Mouse (Mus musculus) megakaryocyte, embryonic 14.5 days (primary cell): ENCODE measurements around the gene Fam184b. TPM values are rescaled to one million over a fixed set of nuclear protein-coding genes. Genes with fewer than 3 reads are reported as not detected.
A peak's percentile ranks its signal among the peaks of the same experiment; 100 is the strongest.

Experiments
- H3K27me3 ChIP-seq: replicated peaks from 2 replicates; pipeline ENCODE3; 2012; ENCODE audit warnings: inconsistent platforms
- H3K36me3 ChIP-seq: replicated peaks from 2 replicates; pipeline ENCODE3; 2012; ENCODE audit warnings: low read length, inconsistent platforms, mixed read lengths
- H3K4me1 ChIP-seq: 2 replicates; pipeline ENCODE4 v1.6.1; 2012; ENCODE audit warnings: inconsistent platforms
- H3K4me3 ChIP-seq: replicated peaks from 2 replicates; pipeline ENCODE3; 2012; ENCODE audit warnings: moderate library complexity, mild to moderate bottlenecking, inconsistent platforms
- H3K9me3 ChIP-seq: 2 replicates; pipeline ENCODE4 v1.6.1; 2012; ENCODE audit warnings: inconsistent platforms
- FLI1 ChIP-seq: IDR thresholded peaks from 2 replicates; pipeline ENCODE4 v1.6.1; 2012; ENCODE audit warnings: low read length, inconsistent platforms, mixed read lengths
- GATA1 ChIP-seq: IDR thresholded peaks from 3 replicates; pipeline ENCODE4 v1.6.1; 2012; ENCODE audit warnings: mixed read lengths, low read length, inconsistent platforms, borderline replicate concordance
- polyA plus RNA-seq: library from polyadenylated mRNA; stranded (reverse); fragments of >175 nt; gene quantifications from 2 replicates; pipeline ENCODE4 v1.2.3, GENCODE M21; 2012; ENCODE audit warnings: low replicate concordance; ENCODE audit not compliant: insufficient read depth

The Fam184b gene
- polyA plus RNA-seq, 1 experiment, result 0.12 TPM

- H3K36me3 ChIP-seq, result no peaks in the 10 kb centered on the region
- H3K4me1 ChIP-seq, result no peaks in the 10 kb centered on the region
- TF ChIP-seq GATA1, result no peak
- no peak for TF ChIP-seq FLI1
- H3K27me3 ChIP-seq, result no peaks in the 10 kb centered on the region
- no peak overlapping the region for H3K4me3 ChIP-seq
- peaks cover 27% of the 10 kb centered on the region for H3K9me3 ChIP-seq
These were observed 17.9 kb downstream of the Fam184b start for GRCm38 (mm10) chr5:45621511-45621910.

- Histone ChIP-seq H3K27me3 (no peaks in the 10 kb centered on the region), H3K4me1 (no peaks in the 10 kb centered on the region), H3K9me3 (peaks cover 3% of the 10 kb centered on the region; the same call in 1 of the 2 replicates), H3K36me3 (no peaks in the 10 kb centered on the region), H3K4me3 (no peak overlapping the region)
- TF ChIP-seq GATA1 (no peak), FLI1 (no peak)
These were observed 40.4 kb downstream of the Fam184b start for GRCm38 (mm10) chr5:45599056-45599455.

GRCm38 (mm10) chr5:45595363-45596039 is 43.9 kb downstream of the Fam184b start:
- Histone ChIP-seq H3K27me3 (no peaks in the 10 kb centered on the region), H3K36me3 (no peaks in the 10 kb centered on the region), H3K4me1 (no peaks in the 10 kb centered on the region), H3K9me3 (peaks cover 3% of the 10 kb centered on the region; the same call in 1 of the 2 replicates), H3K4me3 (no peak overlapping the region)
- TF ChIP-seq FLI1 (no peak), GATA1 (no peak)

- Histone ChIP-seq H3K4me1 (no peaks in the 10 kb centered on the region), H3K4me3 (no peak overlapping the region), H3K36me3 (no peaks in the 10 kb centered on the region), H3K27me3 (no peaks in the 10 kb centered on the region), H3K9me3 (peaks cover 3% of the 10 kb centered on the region; the same call in 1 of the 2 replicates)
- TF ChIP-seq GATA1 (no peak), FLI1 (no peak)
These were observed 46.1 kb downstream of the Fam184b start for GRCm38 (mm10) chr5:45593276-45593675.

GRCm38 (mm10) chr5:45590094-45590493 is 49.3 kb downstream of the Fam184b start:
- Histone ChIP-seq H3K4me1 (no peaks in the 10 kb centered on the region), H3K27me3 (no peaks in the 10 kb centered on the region), H3K36me3 (no peaks in the 10 kb centered on the region), H3K4me3 (no peak overlapping the region), H3K9me3 (peaks cover 6% of the 10 kb centered on the region; the same call in 1 of the 2 replicates)
- no peak for TF ChIP-seq GATA1
- TF ChIP-seq FLI1, result no peak

- TF ChIP-seq GATA1, result no peak
- TF ChIP-seq FLI1, result no peak
- Histone ChIP-seq H3K4me3 (no peak overlapping the region), H3K27me3 (no peaks in the 10 kb centered on the region), H3K4me1 (no peaks in the 10 kb centered on the region), H3K36me3 (no peaks in the 10 kb centered on the region), H3K9me3 (peaks cover 18% of the 10 kb centered on the region)
These were observed 54.8 kb downstream of the Fam184b start for GRCm38 (mm10) chr5:45584601-45585000.

GRCm38 (mm10) chr5:45580279-45580678 is 59.1 kb downstream of the Fam184b start:
- Histone ChIP-seq H3K27me3 (no peaks in the 10 kb centered on the region), H3K4me3 (peak overlapping the region; percentile 11), H3K4me1 (no peaks in the 10 kb centered on the region), H3K36me3 (no peaks in the 10 kb centered on the region), H3K9me3 (peaks cover 15% of the 10 kb centered on the region)
- no peak for TF ChIP-seq FLI1

- no peak overlapping the region for H3K4me3 ChIP-seq
- no peaks in the 10 kb centered on the region for H3K4me1 ChIP-seq
- H3K9me3 ChIP-seq, result peaks cover 3% of the 10 kb centered on the region
- TF ChIP-seq GATA1, result no peak
- no peak for TF ChIP-seq FLI1
- no peaks in the 10 kb centered on the region for H3K27me3 ChIP-seq
- H3K36me3 ChIP-seq, result no peaks in the 10 kb centered on the region
These were observed 62.0 kb downstream of the Fam184b start for GRCm38 (mm10) chr5:45577376-45577775.

GRCm38 (mm10) chr5:45576716-45577115 is 62.7 kb downstream of the Fam184b start:
- H3K27me3 ChIP-seq, result no peaks in the 10 kb centered on the region
- no peak overlapping the region for H3K4me3 ChIP-seq
- TF ChIP-seq GATA1 (no peak), FLI1 (no peak)
- no peaks in the 10 kb centered on the region for H3K4me1 ChIP-seq
- no peaks in the 10 kb centered on the region for H3K36me3 ChIP-seq
- H3K9me3 ChIP-seq, result peaks cover 3% of the 10 kb centered on the region

- no peaks in the 10 kb centered on the region for H3K36me3 ChIP-seq
- TF ChIP-seq GATA1 (no peak), FLI1 (no peak)
- H3K9me3 ChIP-seq, result peaks cover 3% of the 10 kb centered on the region
- no peaks in the 10 kb centered on the region for H3K4me1 ChIP-seq
- no peaks in the 10 kb centered on the region for H3K27me3 ChIP-seq
- no peak overlapping the region for H3K4me3 ChIP-seq
These were observed 66.6 kb downstream of the Fam184b start for GRCm38 (mm10) chr5:45572816-45573215.

- TF ChIP-seq FLI1 (no peak), GATA1 (no peak)
- Histone ChIP-seq H3K4me3 (no peak overlapping the region), H3K4me1 (no peaks in the 10 kb centered on the region), H3K9me3 (0 out of 2 replicates have a peak, but pooled peaks cover 4% of the 10 kb centered on the region), H3K27me3 (no peaks in the 10 kb centered on the region), H3K36me3 (no peaks in the 10 kb centered on the region)
These were observed 73.6 kb downstream of the Fam184b start for GRCm38 (mm10) chr5:45565829-45566228.
